Mouse (Mus musculus) urinary bladder, adult 2 months (tissue): ENCODE measurements around the gene Slc35g2. TPM values are rescaled to one million over a fixed set of nuclear protein-coding genes. Genes with fewer than 3 reads are reported as not detected.

Experiments
- polyA plus RNA-seq: library from polyadenylated mRNA; depleted of rRNA; stranded (reverse); fragments of >200 nt; gene quantifications from 2 replicates; pipeline ENCODE4 v1.2.3, GENCODE M21; 2012; rRNA removed

Slc35g2 gene
- polyA plus RNA-seq, 1 experiment: 4.1 TPM

Other genes with a start within 250 kb of the Slc35g2 start
- 3.7 and 4.3 TPM in 2 replicates for gene Il20rb, start 84.3 kb downstream of the Slc35g2 start, polyA plus RNA-seq
- 39.9 and 46.6 TPM in 2 replicates for gene Nck1, start 25.0 kb downstream of the Slc35g2 start, polyA plus RNA-seq
- 16.7 and 20.2 TPM in 2 replicates for gene Stag1, start 26.7 kb upstream of the Slc35g2 start, polyA plus RNA-seq